Mouse (Mus musculus) bone marrow macrophage, adult 2 months (primary cell): ENCODE data around the gene Spg21.
A peak's percentile ranks its signal among the peaks of the same experiment; 100 is the strongest.

Experiments used
- CTCF ChIP-seq: IDR thresholded peaks from 2 replicates; pipeline ENCODE4 v1.5.1; 2012; ENCODE audit warnings: low read depth, mild to moderate bottlenecking, low read length, moderate library complexity
- POLR2A ChIP-seq: IDR thresholded peaks from 2 replicates; pipeline ENCODE4 v1.6.1; 2012; ENCODE audit warnings: mild to moderate bottlenecking, low read depth, low read length, borderline replicate concordance

GRCm38 (mm10) chr9:65434140-65434539, 26.6 kb upstream of the Spg21 start:
- no peak for TF ChIP-seq POLR2A
- peak; percentile 45 for TF ChIP-seq CTCF
